Mouse (Mus musculus) hindbrain, embryonic 14.5 days (tissue): Measurements from ENCODE around the gene Scnn1a. TPM values are rescaled to one million over a fixed set of nuclear protein-coding genes. Genes with fewer than 3 reads are reported as not detected.

Experiments used
- ATAC-seq: fragments of 200-750 bp; cut with Nextera tagmentation; 2 replicates; pipeline ENCODE4 v1.8.0; 2017; ENCODE audit warnings: moderate number of reproducible peaks, mild to moderate bottlenecking, moderate TSS enrichment, moderate library complexity; ENCODE audit not compliant: low FRiP score
- DNase-seq: peaks from one replicate; pipeline ENCODE4 v3.0.0-alpha.2; 2015; ENCODE audit warnings: low spot score
- H3K27ac ChIP-seq: fragments of 300-500 bp; sonication (generic); 2 replicates; pipeline ENCODE4 v1.5.1; 2014; ENCODE audit warnings: mild to moderate bottlenecking, moderate library complexity
- H3K27me3 ChIP-seq: fragments of 300-500 bp; sonication (generic); 2 replicates; pipeline ENCODE4 v1.6.1; 2014; ENCODE audit warnings: mild to moderate bottlenecking, low read length, mixed read lengths; ENCODE audit not compliant: control insufficient read depth, insufficient read depth
- H3K36me3 ChIP-seq: fragments of 300-500 bp; sonication (generic); replicated peaks from 2 replicates; pipeline ENCODE4 v1.6.1; 2014; ENCODE audit not compliant: control insufficient read depth, insufficient read depth
- H3K4me1 ChIP-seq: fragments of 300-500 bp; sonication (generic); replicated peaks from 2 replicates; pipeline ENCODE4 v1.6.1; 2014; ENCODE audit warnings: antibody characterized with exemption, low read length, mixed read lengths; ENCODE audit not compliant: control insufficient read depth, insufficient read depth
- H3K4me2 ChIP-seq: fragments of 300-500 bp; sonication (generic); replicated peaks from 2 replicates; pipeline ENCODE4 v1.6.1; 2014; ENCODE audit warnings: mild to moderate bottlenecking, moderate library complexity
- H3K4me3 ChIP-seq: fragments of 300-500 bp; sonication (generic); replicated peaks from 2 replicates; pipeline ENCODE4 v1.5.1; 2014; ENCODE audit warnings: mild to moderate bottlenecking, low read length
- H3K9ac ChIP-seq: fragments of 300-500 bp; sonication (generic); 2 replicates; pipeline ENCODE4 v1.6.1; 2014
- H3K9me3 ChIP-seq: fragments of 300-500 bp; sonication (generic); 2 replicates; pipeline ENCODE4 v1.6.1; 2016; ENCODE audit warnings: low read length; ENCODE audit not compliant: control insufficient read depth
- WGBS: fragments of 180-500 bp; shearing (Covaris S2); extraction: QIAGEN DNeasy Blood & Tissue Kit; methylation state at CpG from one replicate; pipeline ENCODE4 v1.1.7; 2014; 5-methylcytosine and 5-hydroxymethylcytosine counted together
- polyA plus RNA-seq: library from polyadenylated mRNA; unstranded; fragments of >200 nt; fragmentation: Nextera tagmentation; extraction: Ambion mirVana; gene quantifications from 2 replicates; pipeline ENCODE4 v1.2.1, GENCODE M21; 2014

Gene Scnn1a
- polyA plus RNA-seq, 1 experiment from 2014 or later, result 0.50 TPM

DNA sequence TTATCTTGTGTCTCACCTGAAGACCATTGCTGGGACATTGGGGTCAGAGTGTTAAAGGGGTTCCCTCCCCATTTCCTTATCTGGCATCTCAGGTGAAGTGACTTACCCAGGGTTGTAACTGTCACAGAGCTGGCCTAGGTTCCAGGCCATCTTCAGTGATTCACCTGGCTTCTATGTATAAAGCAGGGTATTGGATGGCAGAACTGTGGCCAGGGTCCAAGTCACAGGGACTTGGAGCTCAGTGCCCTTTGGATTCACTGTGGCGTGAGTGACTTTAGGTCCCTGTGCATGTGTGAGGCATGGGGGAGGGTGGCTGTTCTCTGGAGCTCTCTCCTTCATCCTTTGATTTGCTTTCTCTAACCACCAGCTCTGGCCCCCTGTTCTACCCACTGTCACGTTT, 25.6 kb downstream of the Scnn1a start:
- Histone ChIP-seq H3K9me3 (no peaks in the 10 kb centered on the region), H3K4me3 (no peak overlapping the region), H3K4me1 (peaks cover 14% of the 10 kb centered on the region), H3K36me3 (no peaks in the 10 kb centered on the region), H3K4me2 (no peak overlapping the region), H3K27me3 (0 out of 2 replicates have a peak, but pooled peaks cover 14% of the 10 kb centered on the region), H3K27ac (no peak overlapping the region), H3K9ac (no peak overlapping the region)
- ATAC-seq (no peak), DNase-seq (no peak)
- 65% methylated on average over 2 of the region's 2 CpGs for WGBS

DNA sequence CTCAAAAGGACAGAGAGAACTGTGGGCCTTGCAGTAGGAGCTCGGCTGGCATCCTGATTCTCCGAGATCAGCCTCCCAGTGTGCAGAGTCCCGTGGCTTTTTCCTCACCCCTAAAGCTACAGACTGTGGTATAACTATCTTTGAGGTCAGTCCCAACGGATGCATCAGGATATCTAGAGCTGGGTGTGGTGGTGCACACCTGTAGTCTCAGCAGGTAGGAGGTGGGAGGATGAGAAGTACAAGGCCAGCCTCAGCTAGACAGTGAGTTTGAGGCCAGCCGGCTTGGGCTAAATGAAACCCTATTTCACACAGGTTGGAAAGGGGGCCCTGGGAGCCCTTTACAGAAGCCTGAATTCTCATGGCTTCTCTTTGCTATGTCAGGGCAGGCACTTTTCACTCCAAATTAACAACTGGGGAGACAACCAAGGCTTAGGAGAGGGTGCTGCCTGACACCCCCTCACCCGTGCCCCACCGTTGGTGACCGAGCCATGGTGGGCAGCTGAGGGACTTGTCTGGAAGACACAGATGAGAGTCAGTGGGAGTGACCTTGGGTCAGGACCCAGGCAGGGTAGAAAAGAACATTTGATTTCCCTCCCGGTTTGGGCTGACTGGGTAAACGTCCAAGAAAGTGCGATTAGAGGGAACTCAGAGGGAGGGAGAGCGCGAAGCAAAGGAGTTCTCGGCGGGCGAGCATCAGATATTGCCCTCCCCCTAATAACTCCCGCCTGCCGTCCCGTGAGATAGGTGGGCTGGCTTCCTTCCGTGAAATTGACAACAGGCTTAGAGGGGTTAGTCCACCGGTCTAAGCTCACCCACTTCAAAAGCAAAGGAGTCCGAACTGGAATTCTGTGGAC, 28.5 kb downstream of the Scnn1a start, which contains the start of gene Tnfrsf1a:
Tnfrsf1a (plus strand) TSS at position 642 of the 854 bp plus-strand sequence.
- H3K4me3 ChIP-seq, result peak within 1 kb of the TSS; percentile 34
- H3K4me1 ChIP-seq, result peaks cover 14% of the 10 kb centered on the region
- no peaks in the 10 kb centered on the region for H3K36me3 ChIP-seq
- H3K27ac ChIP-seq, result peak within 1 kb of the TSS; percentile 24; the same call in 1 of the 2 replicates
- ATAC-seq (no peak), DNase-seq (no peak)
- 0 out of 2 replicates have a peak, but pooled peaks cover 14% of the 10 kb centered on the region for H3K27me3 ChIP-seq
- H3K9ac ChIP-seq, result peak within 1 kb of the TSS; percentile 49
- 6% methylated on average over 22 of the region's 22 CpGs for WGBS
- peak within 1 kb of the TSS; percentile 55 for H3K4me2 ChIP-seq
- H3K9me3 ChIP-seq, result no peaks in the 10 kb centered on the region

DNA sequence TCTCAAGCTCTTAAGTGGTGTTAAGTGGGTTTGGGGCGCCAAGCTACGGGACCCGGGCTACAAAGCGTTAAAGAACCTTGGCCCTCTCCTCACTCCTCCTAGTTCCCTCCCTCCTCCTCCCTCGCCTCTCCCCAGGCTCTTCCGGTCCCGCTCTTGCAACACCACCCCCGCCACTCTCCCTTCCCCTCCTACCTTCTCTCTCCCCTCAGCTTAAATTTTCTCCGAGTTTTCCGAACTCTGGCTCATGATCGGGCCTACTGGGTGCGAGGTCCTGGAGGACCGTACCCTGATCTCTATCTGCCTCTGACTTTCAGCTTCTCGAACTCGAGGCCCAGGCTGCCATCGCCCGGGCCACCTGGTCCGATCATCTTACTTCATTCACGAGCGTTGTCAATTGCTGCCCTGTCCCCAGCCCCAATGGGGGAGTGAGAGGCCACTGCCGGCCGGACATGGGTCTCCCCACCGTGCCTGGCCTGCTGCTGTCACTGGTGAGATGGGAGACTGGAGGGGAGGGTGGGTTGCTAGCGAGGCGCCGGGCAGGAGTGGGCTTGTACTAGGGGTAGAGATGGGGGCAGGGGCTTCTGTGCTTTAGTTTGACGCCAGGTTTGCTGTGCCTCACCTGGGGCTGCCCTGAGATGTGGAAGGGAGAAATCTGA, 29.2 kb downstream of the Scnn1a start:
- H3K4me2 ChIP-seq, result peak overlapping the region; percentile 55
- H3K4me3 ChIP-seq, result peak overlapping the region; percentile 34
- peak; percentile 40 for DNase-seq
- 0 out of 2 replicates have a peak, but pooled peaks cover 14% of the 10 kb centered on the region for H3K27me3 ChIP-seq
- WGBS, result under 1% methylated on average over 27 of the region's 27 CpGs
- H3K27ac ChIP-seq, result peak overlapping the region; percentile 24; the same call in 1 of the 2 replicates
- H3K36me3 ChIP-seq, result no peaks in the 10 kb centered on the region
- no peak for ATAC-seq
- H3K9ac ChIP-seq, result peak overlapping the region; percentile 49
- peaks cover 17% of the 10 kb centered on the region for H3K4me1 ChIP-seq
- H3K9me3 ChIP-seq, result no peaks in the 10 kb centered on the region

DNA sequence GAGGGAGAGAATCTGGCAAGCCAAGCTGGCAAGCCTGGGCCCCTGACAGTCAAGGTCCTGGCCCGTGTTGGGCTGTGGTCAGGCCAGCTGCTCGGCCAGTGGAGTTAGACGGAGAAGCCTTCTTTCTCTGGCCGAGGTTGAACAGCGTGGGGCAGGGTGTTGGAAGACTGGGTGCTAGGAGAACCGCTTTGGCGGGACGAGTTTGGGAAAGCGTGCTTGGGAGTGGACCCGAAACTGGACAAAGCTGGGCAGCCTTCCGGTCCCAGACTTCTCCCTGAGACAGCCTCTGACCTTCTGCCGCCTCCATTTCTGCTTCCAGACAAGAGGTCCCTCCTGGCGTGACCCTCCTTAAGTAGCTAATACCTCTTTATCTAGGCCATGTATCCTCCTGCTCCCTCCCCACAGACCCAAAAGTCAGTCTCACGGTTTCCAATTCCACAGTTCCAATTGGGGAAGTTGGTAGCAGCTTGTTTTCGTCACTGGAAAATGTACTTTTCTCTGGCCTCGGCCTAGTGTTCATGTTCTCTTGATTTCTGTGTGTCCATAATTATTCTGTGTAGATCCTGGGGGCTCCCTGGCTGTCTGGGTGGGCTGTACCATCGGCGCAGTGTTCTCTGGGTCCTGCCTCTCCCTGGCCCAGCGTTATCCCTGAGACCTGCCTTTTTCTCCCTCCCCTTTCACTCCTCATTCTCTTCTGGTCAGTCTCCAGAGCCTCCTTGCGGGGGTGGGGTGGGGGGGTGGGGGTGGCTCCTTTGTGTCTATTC, 30.0 kb downstream of the Scnn1a start:
- Histone ChIP-seq H3K9me3 (no peaks in the 10 kb centered on the region), H3K27ac (peak overlapping the region; percentile 24; the same call in 1 of the 2 replicates), H3K4me3 (peak overlapping the region; percentile 34), H3K36me3 (no peaks in the 10 kb centered on the region), H3K4me2 (peak overlapping the region; percentile 55), H3K4me1 (peaks cover 24% of the 10 kb centered on the region), H3K27me3 (0 out of 2 replicates have a peak, but pooled peaks cover 14% of the 10 kb centered on the region), H3K9ac (peak overlapping the region; percentile 49)
- ATAC-seq (no peak), DNase-seq (no peak)
- 12% methylated on average over 20 of the region's 20 CpGs for WGBS

DNA sequence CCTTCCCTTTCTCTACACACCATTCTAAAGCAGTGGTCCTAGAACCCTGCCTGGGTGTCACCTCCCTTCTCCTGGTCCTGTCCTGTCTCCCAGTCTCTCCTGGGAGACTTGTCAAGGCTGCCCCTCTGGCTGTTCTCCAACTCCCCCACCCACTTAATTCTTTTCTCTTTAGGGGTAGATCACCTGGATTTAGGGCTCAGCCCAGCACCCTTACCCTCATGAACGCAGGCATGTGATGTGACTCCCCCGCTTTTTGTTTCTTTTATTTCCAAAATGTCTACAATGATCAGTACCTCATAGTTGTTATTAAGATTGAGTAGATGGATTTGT, 30.5 kb downstream of the Scnn1a start:
- peak overlapping the region; percentile 55 for H3K4me2 ChIP-seq
- H3K4me3 ChIP-seq, result peak overlapping the region; percentile 34; the same call in 1 of the 2 replicates
- 0 out of 2 replicates have a peak, but pooled peaks cover 14% of the 10 kb centered on the region for H3K27me3 ChIP-seq
- WGBS, result 85% methylated on average over 2 of the region's 2 CpGs
- no peaks in the 10 kb centered on the region for H3K36me3 ChIP-seq
- no peaks in the 10 kb centered on the region for H3K9me3 ChIP-seq
- DNase-seq, result no peak
- no peak overlapping the region for H3K9ac ChIP-seq
- H3K27ac ChIP-seq, result no peak overlapping the region
- H3K4me1 ChIP-seq, result peaks cover 30% of the 10 kb centered on the region
- no peak for ATAC-seq

DNA sequence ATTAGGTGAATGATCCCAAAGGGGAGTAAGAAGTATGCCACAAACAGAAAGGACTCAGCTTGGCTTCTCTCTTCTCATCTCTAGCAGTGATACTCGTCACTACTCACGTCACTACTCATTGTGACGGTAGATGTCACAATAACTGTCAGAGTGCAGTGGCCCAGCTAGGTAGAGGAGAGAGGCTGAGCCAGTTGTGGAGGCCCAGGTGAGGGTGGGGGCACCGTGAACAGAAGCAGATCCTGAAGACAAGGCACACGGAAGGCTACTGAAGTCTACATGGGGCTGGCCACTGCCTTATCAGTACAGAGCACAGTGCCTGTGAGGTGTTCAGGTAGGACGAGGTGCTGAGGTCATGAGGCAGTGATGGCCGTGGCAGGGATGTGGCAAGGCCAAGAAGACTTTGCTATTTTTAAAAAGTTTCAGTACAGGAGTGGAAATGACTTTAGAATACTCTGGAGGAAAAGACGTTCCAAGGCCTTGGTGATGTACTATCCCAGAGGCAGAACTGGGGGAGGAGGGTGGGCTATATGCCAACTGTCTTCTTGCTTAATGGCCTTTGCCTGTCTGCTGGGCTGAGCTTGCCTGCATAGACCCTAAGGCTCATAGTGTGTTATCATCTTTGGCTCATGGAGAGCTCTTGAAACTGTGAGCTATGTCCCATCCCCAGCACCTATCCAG, 31.0 kb downstream of the Scnn1a start:
- Histone ChIP-seq H3K27me3 (0 out of 2 replicates have a peak, but pooled peaks cover 14% of the 10 kb centered on the region), H3K27ac (no peak overlapping the region), H3K36me3 (no peaks in the 10 kb centered on the region), H3K4me1 (peaks cover 30% of the 10 kb centered on the region), H3K9me3 (no peaks in the 10 kb centered on the region), H3K4me3 (no peak overlapping the region), H3K9ac (no peak overlapping the region), H3K4me2 (no peak overlapping the region; the same call in 1 of the 2 replicates)
- DNase-seq (no peak), ATAC-seq (no peak)
- WGBS, result 71% methylated on average over 8 of the region's 8 CpGs

DNA sequence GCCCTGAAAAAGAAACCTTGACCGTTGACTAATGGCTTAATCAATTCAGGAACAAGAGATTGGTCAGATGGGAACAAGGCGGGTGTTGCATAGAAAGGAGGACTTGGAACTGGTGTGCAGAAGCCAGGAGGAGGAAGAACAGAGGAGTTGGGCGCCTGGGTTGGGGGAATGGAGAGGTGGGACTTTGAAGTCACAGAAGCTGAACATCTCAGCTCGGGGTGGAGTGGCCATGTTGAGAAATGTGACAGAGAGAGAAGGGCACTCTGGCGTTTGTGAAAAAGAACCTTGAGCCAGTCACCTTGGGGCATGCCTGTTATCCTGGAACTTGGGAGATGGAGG, 31.6 kb downstream of the Scnn1a start:
- WGBS, result 77% methylated on average over 5 of the region's 5 CpGs
- H3K4me2 ChIP-seq, result no peak overlapping the region

DNA sequence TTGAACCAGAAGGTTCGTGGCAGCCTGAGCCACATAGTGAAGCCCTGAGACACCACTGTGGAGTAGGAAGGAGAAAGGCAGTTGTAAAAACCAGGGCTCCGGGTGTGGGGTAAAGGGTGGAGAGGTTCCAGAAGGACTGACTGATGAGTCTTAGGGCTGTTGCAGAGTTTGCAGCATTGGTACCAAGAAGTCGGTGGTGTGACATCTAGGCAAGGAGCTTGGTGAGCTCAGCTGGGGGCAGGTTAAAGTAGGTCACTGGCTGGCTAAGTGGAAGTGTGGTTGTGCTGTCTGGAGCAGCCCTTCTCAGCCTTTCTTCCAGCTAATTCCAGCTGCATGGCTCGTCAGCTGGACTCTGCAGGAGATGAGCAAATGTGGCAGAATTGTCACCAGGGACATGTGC, 32.4 kb downstream of the Scnn1a start:
- Histone ChIP-seq H3K4me3 (no peak overlapping the region), H3K4me1 (peaks cover 30% of the 10 kb centered on the region), H3K36me3 (no peaks in the 10 kb centered on the region), H3K27me3 (0 out of 2 replicates have a peak, but pooled peaks cover 14% of the 10 kb centered on the region), H3K27ac (no peak overlapping the region), H3K9ac (no peak overlapping the region), H3K9me3 (no peaks in the 10 kb centered on the region), H3K4me2 (no peak overlapping the region)
- ATAC-seq, result no peak
- no peak for DNase-seq
- WGBS, result 54% methylated on average over 4 of the region's 4 CpGs

More for the DNA sequence above, 31.6 kb downstream of the Scnn1a start:
- no peak overlapping the region for H3K4me3 ChIP-seq
- no peak for ATAC-seq
- no peaks in the 10 kb centered on the region for H3K36me3 ChIP-seq
- H3K27me3 ChIP-seq, result 0 out of 2 replicates have a peak, but pooled peaks cover 14% of the 10 kb centered on the region
- H3K4me1 ChIP-seq, result peaks cover 30% of the 10 kb centered on the region
- H3K9me3 ChIP-seq, result no peaks in the 10 kb centered on the region
- H3K9ac ChIP-seq, result no peak overlapping the region
- no peak overlapping the region for H3K27ac ChIP-seq
- DNase-seq, result no peak
